Mouse (Mus musculus) embryonic facial prominence, embryonic 13.5 days (tissue): ENCODE data around the gene Ulk4. TPM values are rescaled to one million over a fixed set of nuclear protein-coding genes. Genes with fewer than 3 reads are reported as not detected.

Experiments used
- microRNA-seq: library from miRNA; unstranded; fragments of <30 nt; microRNA quantifications from one replicate; pipeline ENCODE4, GENCODE M21; 2016
- polyA plus RNA-seq: library from polyadenylated mRNA; unstranded; fragments of >200 nt; fragmentation: Nextera tagmentation; extraction: Ambion mirVana; gene quantifications from 2 replicates; pipeline ENCODE4 v1.2.1, GENCODE M21; 2015

Ulk4 gene
- polyA plus RNA-seq, 1 experiment from 2014 or later: 213 TPM

Small RNA genes lying within 50 kb of the gene (microRNA-seq; reads per million reads assigned to microRNA genes)
- gene Mir7090: 0.74 reads per million

Other genes starting within 250 kb of the Ulk4 start
- gene Trak1, start 20.3 kb upstream of the Ulk4 start, polyA plus RNA-seq: 17.7 and 17.8 TPM in 2 replicates
- 0.53 TPM in 1 of 2 replicates, not detected in the other for gene Cck, start 218.5 kb upstream of the Ulk4 start, polyA plus RNA-seq